Mouse (Mus musculus) testis, adult 2 months (tissue): ENCODE results near the gene Lcor.

Source experiments
- CTCF ChIP-seq: fragments of 200-500 bp; IDR thresholded peaks from 2 replicates; pipeline ENCODE4 v1.5.1; 2012; ENCODE audit warnings: low read depth, mild to moderate bottlenecking, inconsistent platforms, low read length, moderate library complexity; ENCODE audit not compliant: control insufficient read depth, insufficient read depth, insufficient replicate concordance
- POLR2A ChIP-seq: fragments of 200-500 bp; IDR thresholded peaks from 2 replicates; pipeline ENCODE4 v1.6.1; 2012; ENCODE audit warnings: low read depth, mild to moderate bottlenecking, inconsistent platforms, low read length, moderate library complexity; ENCODE audit not compliant: control insufficient read depth

- no peak for TF ChIP-seq CTCF
- no peak for TF ChIP-seq POLR2A
Observed at GRCm38 (mm10) chr19:41529169-41529568, 46.7 kb downstream of the Lcor start.
